Mouse (Mus musculus): ENCODE measurements at regions not wholly inside any gene's neighbourhood (a gene's known extent, or its start where the extent isn't known, plus 50 kb on each side); places are given as distances from the start of the nearest gene placed in this dataset.
"Not testable (repeated sequence)": the region's sequence is repeated elsewhere in the genome, so short reads cannot be mapped to it uniquely, and the experiment has no call there.

DNA sequence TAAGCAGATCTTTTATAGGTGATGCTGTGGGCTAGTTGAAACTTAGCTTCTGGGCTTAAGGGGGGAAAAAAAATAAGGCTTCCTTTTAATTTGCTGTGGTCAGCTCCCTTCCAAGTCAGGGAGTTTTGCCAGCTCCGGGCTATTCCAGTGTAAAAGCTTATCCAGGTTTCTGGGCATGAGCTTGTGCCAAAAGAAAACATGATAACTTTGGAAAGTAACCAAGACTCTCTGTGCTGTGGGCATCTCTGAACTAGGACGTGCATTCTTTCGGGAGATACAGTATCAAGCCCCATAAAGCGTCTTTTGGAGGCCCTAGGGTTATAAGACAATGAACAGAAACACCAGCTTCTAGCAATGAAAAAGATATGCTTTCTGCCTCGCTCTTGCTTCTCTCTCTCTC is 114.6 kb upstream of the Dyrk2 start:
- peak in 1 of 2 experiments; percentile 40 for DNase-seq (ENCODE audit: low spot score in 2 of 2)

GRCm38 (mm10) chr10:118981446-118981845 is 111.4 kb upstream of the Dyrk2 start:
- DNase-seq (ENCODE audit: low spot score in 2 of 2), result no peak

DNA sequence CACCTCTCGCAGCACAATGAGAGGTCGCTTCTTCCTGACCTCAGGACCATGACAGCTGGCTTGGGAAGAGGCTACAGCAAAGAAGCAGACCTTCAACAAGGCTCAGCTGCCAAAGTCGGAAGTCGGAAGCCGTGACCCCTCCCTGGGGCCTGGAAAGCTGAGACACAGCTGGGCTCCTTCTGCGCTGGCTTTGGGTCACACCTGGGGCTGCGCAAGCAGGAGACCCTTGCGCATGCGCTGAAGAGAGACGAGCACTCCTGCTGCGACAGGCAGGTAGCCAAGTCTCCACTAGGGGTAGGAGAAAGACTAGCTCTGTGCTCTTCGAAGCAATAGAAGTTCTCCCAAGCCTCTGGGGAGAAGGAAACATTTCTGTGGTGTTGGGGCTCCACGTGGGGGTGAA is 109.3 kb upstream of the Dyrk2 start:
- no peak for DNase-seq (ENCODE audit: low spot score in 2 of 2)

- no peak for DNase-seq (ENCODE audit: low spot score in 2 of 2)
Measured at GRCm38 (mm10) chr10:118978181-118978743, 108.3 kb upstream of the Dyrk2 start.

- DNase-seq (ENCODE audit: low spot score in 2 of 2), result no peak
Measured at GRCm38 (mm10) chr10:118976447-118976846, 106.4 kb upstream of the Dyrk2 start.

GRCm38 (mm10) chr10:118975772-118976171 is 105.8 kb upstream of the Dyrk2 start:
- no peak for DNase-seq (ENCODE audit: low spot score in 2 of 2)

DNA sequence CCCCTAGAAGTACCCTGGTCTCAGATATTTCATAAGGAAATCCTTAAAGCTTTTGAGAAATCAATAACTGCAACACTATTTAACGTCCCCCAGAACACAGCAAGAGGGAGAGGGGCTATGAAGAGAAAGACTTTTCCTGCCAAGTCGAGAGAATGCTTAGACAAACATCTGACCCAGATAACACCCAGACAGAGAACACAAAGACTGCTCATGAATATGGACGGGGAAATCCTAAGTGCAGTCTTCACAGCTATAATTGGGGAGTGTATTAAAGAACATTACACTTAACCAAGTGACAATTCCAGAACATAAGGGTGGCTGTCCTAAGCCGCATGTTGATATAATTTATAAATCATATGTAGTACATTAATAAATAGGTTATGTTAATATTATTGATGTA is 103.3 kb upstream of the Dyrk2 start:
- DNase-seq (ENCODE audit: low spot score in 2 of 2), result no peak

GRCm38 (mm10) chr10:118972626-118973025 is 102.6 kb upstream of the Dyrk2 start:
- no peak for DNase-seq (ENCODE audit: low spot score in 2 of 2)

DNA sequence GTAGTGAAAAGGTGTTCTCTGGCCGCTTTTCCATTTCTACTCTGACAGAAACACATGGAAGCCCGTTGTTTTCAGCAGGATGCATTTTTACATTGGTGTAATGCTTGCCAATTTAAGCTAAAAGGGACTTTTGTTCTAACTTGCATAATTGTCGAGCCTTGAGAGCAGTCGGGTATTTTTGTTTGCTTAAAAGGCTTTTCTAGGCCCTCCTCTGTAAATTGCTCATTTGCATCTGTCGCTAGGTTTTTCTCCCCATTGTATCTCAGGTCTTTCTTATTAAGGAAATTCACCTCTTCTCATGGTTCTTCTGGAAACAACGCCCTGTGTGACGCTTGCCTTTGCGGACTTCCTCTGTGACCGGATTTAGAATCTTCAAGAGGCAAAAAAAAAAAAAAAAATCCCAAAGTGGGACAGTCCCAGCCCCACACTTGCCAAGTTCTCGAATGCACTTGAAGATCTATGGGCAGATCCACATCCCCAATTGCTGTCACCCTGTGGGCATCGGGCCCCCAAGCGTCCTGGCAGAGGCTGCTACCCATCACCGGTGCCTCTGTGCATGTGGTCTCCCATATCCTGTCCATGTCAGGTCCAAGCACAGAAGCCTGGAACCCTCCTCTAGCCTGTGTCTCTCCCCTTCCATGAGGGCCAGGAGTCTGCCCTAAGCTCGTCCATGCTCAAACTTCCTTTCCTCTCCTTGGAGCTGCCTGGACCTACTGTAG is 100.6 kb upstream of the Dyrk2 start:
- DNase-seq (ENCODE audit: low spot score in 2 of 2), result peak in 1 of 2 experiments; percentile 21

GRCm38 (mm10) chr10:118961713-118962181 is 91.7 kb upstream of the Dyrk2 start:
- DNase-seq (ENCODE audit: low spot score in 2 of 2), result no peak

- no peak for DNase-seq (ENCODE audit: low spot score in 2 of 2)
Measured at GRCm38 (mm10) chr10:118960076-118960475, 90.1 kb upstream of the Dyrk2 start.

DNA sequence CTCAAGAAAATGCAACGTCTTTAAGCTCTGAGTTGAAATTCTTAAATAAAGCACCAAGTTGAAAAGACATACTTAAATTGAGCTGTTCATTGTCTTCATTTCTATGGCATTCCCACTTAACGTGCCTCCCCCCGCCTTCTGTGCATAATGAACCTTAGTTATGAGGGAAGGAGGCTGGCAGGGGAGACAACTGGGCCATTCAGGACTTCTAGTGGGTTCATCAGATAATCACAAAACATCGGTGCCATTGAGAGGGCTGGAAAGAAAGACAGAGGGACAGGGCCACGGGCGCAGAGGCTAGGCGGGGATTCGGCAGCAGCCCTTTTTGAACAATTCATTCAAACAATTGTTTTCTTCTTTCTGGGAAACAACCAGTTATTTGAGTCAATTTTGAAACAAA is 89.6 kb upstream of the Dyrk2 start:
- no peak for DNase-seq (ENCODE audit: low spot score in 2 of 2)

DNA sequence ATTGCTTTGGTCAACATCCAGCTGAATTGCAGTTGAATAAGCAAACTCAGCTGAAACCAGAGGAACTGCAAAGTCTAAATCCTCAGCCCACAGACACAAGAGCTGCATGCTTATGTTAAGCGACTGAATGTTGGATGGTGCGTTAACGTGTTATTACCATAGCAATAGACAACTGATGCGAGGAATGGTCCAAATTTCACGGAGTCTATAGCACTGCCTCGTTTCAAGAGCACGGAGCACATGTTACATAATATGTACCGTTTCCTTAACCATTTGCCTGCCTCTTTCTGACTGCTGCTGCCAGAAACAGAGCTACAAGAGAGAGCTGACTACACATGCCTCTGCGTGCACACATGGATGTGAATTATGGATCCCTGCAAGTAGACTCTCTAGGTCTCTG is 86.3 kb upstream of the Dyrk2 start:
- no peak for DNase-seq (ENCODE audit: low spot score in 2 of 2)

DNA sequence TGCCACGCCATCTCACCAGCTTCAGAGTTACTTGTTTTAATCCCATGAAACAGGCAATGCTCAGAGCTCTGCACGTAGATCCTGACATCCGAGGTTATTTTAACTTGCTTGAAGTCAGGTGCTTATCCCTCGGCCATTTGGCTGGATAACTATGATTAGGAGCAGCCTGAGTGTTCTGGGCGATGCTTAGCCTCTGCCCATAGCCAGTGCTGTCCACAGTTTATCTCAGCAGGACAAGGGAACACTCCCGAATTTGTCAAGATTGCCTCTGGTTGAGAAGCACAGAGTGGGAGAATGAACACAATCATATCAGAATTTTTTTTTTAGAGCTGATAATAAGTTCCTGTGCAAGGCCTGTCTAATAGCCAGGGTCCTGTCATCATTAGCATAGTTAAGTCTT is 83.4 kb upstream of the Dyrk2 start:
- DNase-seq (ENCODE audit: low spot score in 2 of 2), result no peak

DNA sequence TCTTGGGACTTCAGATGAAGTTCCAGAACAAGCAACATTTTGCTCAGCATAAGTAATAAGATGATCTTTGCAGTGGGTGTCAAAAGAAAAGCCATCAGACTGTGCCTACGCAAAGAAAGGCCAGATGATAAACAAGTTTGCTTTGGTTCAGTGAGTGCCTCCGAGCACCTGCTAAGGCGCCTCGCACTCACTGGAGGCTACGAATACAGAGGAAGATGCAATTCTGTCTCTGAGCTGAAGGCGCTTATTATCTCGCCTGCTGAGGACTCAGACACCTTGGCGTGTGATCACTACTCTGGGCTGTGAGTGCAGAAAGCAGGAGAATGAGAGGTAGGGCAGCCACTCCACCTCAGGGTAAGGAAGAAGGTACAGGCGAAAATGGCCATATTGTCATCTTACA is 82.7 kb upstream of the Dyrk2 start:
- DNase-seq (ENCODE audit: low spot score in 2 of 2), result no peak

- peak in 1 of 2 experiments; percentile 37 for DNase-seq (ENCODE audit: low spot score in 2 of 2)
Measured at GRCm38 (mm10) chr10:118947724-118948123, 77.7 kb upstream of the Dyrk2 start.

- DNase-seq (ENCODE audit: low spot score in 2 of 2), result peak in 1 of 2 experiments; percentile 37
Measured at GRCm38 (mm10) chr10:118947016-118947674, 77.1 kb upstream of the Dyrk2 start.

DNA sequence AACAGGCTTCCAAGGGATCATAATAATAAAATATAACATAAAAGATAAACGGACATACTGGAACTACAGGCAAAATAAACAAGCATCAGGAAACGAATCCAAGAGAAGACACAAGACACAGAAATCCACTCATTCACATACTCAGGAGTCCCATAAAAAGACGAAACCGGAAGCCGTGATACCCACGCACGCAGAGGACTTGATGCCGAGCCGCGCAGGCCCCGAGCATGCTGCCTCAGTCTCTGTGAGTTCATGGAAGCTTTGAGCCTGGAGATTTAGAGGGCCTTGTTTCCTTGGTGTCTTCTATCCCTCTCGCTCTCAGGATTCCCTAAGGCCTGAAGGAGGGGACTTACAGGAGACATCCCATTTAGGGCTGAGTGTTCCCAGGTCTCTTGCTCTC is 57.3 kb upstream of the Dyrk2 start:
- no peak for DNase-seq (ENCODE audit: low spot score in 2 of 2)

GRCm38 (mm10) chr10:118923473-118924185 is 53.6 kb upstream of the Dyrk2 start:
- no peak for DNase-seq (ENCODE audit: low spot score in 2 of 2)

DNA sequence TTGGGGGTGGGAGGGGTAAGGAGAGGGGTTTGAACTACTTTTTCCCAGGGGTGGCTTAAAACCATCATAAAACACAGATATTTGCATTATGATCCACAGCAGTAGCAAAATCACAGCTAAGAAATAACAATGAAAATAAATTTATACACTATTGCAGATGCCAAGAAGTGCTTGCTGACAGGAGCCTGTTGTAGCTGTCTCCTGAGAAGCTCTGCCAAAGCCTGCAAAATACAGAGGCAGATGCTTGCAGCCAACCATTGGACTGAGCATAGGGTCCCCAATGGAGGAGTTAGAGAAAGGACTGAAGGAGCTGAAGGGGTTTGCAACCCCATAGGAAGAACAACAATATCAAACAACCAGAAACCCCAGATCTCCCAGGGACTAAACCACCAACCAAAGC is 52.1 kb upstream of the Dyrk2 start:
- not testable (repeated sequence) for DNase-seq (ENCODE audit: low spot score in 2 of 2)

Measured in gastrocnemius, adult 8-10 months (tissue).